Mouse (Mus musculus) liver, embryonic 13.5 days (tissue): ENCODE measurements around the gene Cdc5l. TPM values are rescaled to one million over a fixed set of nuclear protein-coding genes. Genes with fewer than 3 reads are reported as not detected.
"Not testable (repeated sequence)": the region's sequence is repeated elsewhere in the genome, so short reads cannot be mapped to it uniquely, and the experiment has no call there.

Experiments used
- ATAC-seq: fragments of 200-750 bp; cut with Nextera tagmentation; 2 replicates; pipeline ENCODE4 v1.8.0; 2017; ENCODE audit warnings: low read depth, mild to moderate bottlenecking, moderate number of reproducible peaks, moderate library complexity
- DNase-seq: peaks from one replicate; pipeline ENCODE4 v3.0.0; 2022
- H3K27ac ChIP-seq: fragments of 300-500 bp; sonication (generic); 2 replicates; pipeline ENCODE4 v1.5.1; 2015; ENCODE audit warnings: moderate library complexity, mild to moderate bottlenecking, inconsistent platforms
- H3K27me3 ChIP-seq: fragments of 300-500 bp; sonication (generic); 2 replicates; pipeline ENCODE4 v1.6.1; 2015; ENCODE audit warnings: mild to moderate bottlenecking, inconsistent platforms
- H3K36me3 ChIP-seq: fragments of 300-500 bp; sonication (generic); 2 replicates; pipeline ENCODE4 v1.6.1; 2015; ENCODE audit warnings: mild to moderate bottlenecking, inconsistent platforms
- H3K4me1 ChIP-seq: fragments of 300-500 bp; sonication (generic); replicated peaks from 2 replicates; pipeline ENCODE4 v1.6.1; 2015; ENCODE audit warnings: inconsistent platforms
- H3K4me2 ChIP-seq: fragments of 300-500 bp; sonication (generic); 2 replicates; pipeline ENCODE4 v1.6.1; 2015; ENCODE audit warnings: inconsistent platforms, mild to moderate bottlenecking, moderate library complexity
- H3K4me3 ChIP-seq: fragments of 300-500 bp; sonication (generic); replicated peaks from 2 replicates; pipeline ENCODE4 v1.5.1; 2015; ENCODE audit warnings: mild to moderate bottlenecking, inconsistent platforms
- H3K9ac ChIP-seq: fragments of 300-500 bp; sonication (generic); 2 replicates; pipeline ENCODE4 v1.6.1; 2015; ENCODE audit warnings: mild to moderate bottlenecking, inconsistent platforms
- H3K9me3 ChIP-seq: fragments of 300-500 bp; sonication (generic); replicated peaks from 2 replicates; pipeline ENCODE4 v1.6.1; 2016; ENCODE audit warnings: inconsistent platforms
- WGBS: fragments of 180-500 bp; shearing (Covaris S2); methylation state at CpG from one replicate; pipeline ENCODE4 v1.1.7; 2015; ENCODE audit not compliant: insufficient replicate concordance; 5-methylcytosine and 5-hydroxymethylcytosine counted together
- polyA plus RNA-seq: library from polyadenylated mRNA; unstranded; fragments of >200 nt; fragmentation: Nextera tagmentation; extraction: Ambion mirVana; gene quantifications from 2 replicates; pipeline ENCODE4 v1.2.1, GENCODE M21; 2015

The Cdc5l gene
- polyA plus RNA-seq, 1 experiment from 2014 or later = 36.4 TPM

DNA sequence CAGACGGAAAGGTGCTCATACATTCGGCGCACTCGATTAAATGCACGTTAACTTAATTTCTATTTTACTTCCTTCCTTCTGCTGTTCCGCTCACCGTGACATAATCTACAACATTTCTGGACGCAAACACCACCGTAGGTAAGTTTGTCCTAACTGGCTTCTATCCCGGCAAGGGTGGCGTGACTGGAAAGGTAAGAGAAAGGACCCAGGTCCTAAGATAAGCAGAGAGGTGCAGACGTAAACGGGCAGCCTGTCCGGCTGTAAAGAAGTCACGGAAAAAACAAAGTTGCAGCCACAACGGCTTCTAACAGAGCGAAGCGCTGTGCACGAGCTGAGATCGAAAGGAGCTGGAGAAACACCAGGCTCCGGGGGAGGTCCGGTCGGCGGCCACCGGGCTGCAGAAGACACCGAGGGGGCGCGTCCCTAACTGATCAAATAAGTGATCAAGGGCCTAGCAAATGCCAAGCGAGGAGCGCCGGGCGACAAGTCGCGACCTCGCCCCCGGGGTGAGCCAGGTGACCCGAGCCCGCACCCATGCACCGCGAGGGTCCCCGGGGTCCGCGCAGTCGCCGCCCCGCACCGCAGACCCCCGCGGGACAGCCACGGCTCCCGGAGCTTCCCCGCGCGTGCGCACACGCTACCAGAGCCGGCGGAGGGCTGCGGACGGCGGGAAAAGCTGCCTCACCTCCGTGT, 685 bp downstream of the Cdc5l start:
- under 1% methylated on average over 62 of the region's 62 CpGs for WGBS
- no peaks in the 10 kb centered on the region for H3K9me3 ChIP-seq
- ATAC-seq = peak; percentile 61
- peaks cover 30% of the 10 kb centered on the region for H3K4me1 ChIP-seq
- peak overlapping the region; percentile 97 for H3K27ac ChIP-seq
- peaks cover 2% of the 10 kb centered on the region; the same call in 1 of the 2 replicates for H3K36me3 ChIP-seq
- DNase-seq = no peak
- H3K4me3 ChIP-seq = peak overlapping the region; percentile 97
- H3K9ac ChIP-seq = peak overlapping the region; percentile 94
- H3K4me2 ChIP-seq = peak overlapping the region; percentile 89
- no peaks in the 10 kb centered on the region for H3K27me3 ChIP-seq

DNA sequence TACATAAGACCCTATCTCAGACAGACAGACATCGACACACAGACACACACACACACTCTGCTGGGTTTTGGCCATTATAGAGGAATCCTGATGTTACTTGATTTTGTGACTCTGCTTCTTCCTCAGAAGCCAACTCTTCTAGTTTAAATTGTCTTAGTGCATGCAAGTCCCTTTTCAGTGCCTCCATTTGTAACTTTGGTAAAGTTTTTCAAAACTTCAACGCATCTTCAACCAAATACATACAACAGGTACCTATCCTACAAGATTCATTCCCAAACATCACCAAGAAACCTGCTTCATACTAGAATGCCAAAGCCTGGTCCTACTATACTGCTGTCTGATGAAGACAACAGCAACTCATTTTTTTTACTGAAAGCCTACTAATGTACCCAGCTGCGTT, 1.5 kb downstream of the Cdc5l start:
- DNase-seq (no peak), ATAC-seq (no peak)
- 70% methylated on average over 3 of the region's 3 CpGs for WGBS
- Histone ChIP-seq H3K36me3 (peaks cover 10% of the 10 kb centered on the region), H3K27ac (no peak overlapping the region), H3K9ac (peak overlapping the region; percentile 94), H3K4me2 (peak overlapping the region; percentile 89), H3K9me3 (no peaks in the 10 kb centered on the region), H3K4me3 (peak overlapping the region; percentile 97), H3K4me1 (peaks cover 30% of the 10 kb centered on the region), H3K27me3 (no peaks in the 10 kb centered on the region)

GRCm38 (mm10) chr17:45417387-45417786, 16.1 kb downstream of the Cdc5l start:
- Histone ChIP-seq H3K4me2 (no peak overlapping the region), H3K9ac (no peak overlapping the region; the same call in 1 of the 2 replicates), H3K36me3 (peaks cover 71% of the 10 kb centered on the region), H3K4me1 (peaks cover 12% of the 10 kb centered on the region), H3K27me3 (no peaks in the 10 kb centered on the region), H3K9me3 (no peaks in the 10 kb centered on the region), H3K4me3 (no peak overlapping the region), H3K27ac (no peak overlapping the region)
- WGBS = 33% methylated on average over 2 of the region's 2 CpGs
- ATAC-seq (peak; percentile 73), DNase-seq (peak; percentile 26)

DNA sequence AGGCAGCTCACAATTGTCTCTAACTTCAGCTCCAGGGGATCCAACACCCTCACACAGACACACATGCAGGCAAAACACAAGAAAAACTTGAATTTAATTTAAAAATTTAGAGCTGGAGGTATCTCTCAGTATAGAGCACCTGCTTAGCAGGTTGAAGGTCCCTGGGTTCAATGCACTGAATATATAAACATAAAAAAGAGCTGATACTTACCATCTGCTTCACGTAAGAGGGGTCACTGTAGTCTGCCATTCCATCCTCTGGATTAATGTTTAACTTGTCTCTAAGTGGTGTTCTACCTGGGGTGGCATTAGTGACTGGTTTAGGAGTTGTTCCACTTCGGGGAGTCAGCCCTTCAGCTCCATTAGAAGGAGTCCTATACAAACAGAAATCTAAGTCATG, 21.9 kb downstream of the Cdc5l start:
- peaks cover 87% of the 10 kb centered on the region for H3K36me3 ChIP-seq
- H3K4me3 ChIP-seq, H3K27me3 ChIP-seq, H3K4me1 ChIP-seq, H3K9me3 ChIP-seq, ATAC-seq, DNase-seq, H3K27ac ChIP-seq, H3K9ac ChIP-seq, H3K4me2 ChIP-seq: not testable (repeated sequence)
- WGBS = 76% methylated on average over 2 of the region's 2 CpGs

DNA sequence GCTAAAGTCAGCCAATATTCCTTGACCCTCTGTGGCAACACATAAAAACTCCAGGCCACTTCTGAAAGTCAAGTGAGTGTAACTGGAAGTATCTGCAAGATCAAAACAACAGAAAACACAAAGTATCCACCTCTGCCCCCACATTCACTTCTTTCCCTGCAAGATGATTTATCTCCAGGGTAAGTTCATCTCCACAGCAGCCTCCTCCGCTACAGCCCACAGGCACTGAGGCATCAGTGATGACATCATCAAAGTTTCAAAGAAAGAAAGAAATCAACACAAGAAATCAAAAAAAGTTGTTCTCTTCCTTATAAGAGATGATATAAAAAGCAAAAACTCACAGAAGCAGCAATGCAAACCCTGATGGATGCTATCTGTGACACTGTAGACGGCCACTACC, 24.8 kb downstream of the Cdc5l start:
- Histone ChIP-seq H3K4me2 (no peak overlapping the region), H3K9ac (no peak overlapping the region), H3K27ac (no peak overlapping the region), H3K36me3 (peaks cover 83% of the 10 kb centered on the region), H3K4me1 (no peaks in the 10 kb centered on the region), H3K9me3 (no peaks in the 10 kb centered on the region), H3K27me3 (no peaks in the 10 kb centered on the region), H3K4me3 (no peak overlapping the region)
- DNase-seq = no peak
- WGBS = 87% methylated on average over 2 of the region's 2 CpGs
- no peak for ATAC-seq

DNA sequence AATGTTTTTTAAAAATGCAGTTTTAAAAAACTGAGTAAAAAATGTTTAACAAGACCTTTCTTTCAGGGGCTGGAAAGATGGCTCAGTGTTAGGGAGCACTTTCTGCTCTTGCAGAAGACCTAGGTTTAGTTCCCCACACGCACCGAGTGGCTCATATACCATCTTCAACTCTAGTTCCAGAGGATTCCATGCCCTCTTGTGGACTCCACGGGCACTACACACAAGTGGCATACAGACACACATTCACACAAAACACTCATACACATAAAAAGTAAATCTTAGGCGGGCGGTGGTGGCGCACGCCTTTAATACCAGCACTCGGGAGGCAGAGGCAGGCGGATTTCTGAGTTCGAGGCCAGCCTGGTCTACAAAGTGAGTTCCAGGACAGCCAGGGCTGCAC, 27.3 kb downstream of the Cdc5l start:
- DNase-seq (no peak), ATAC-seq (no peak)
- H3K9ac ChIP-seq = no peak overlapping the region
- no peak overlapping the region for H3K27ac ChIP-seq
- no peak overlapping the region for H3K4me3 ChIP-seq
- no peak overlapping the region for H3K4me2 ChIP-seq
- no peaks in the 10 kb centered on the region for H3K4me1 ChIP-seq
- peaks cover 73% of the 10 kb centered on the region for H3K36me3 ChIP-seq
- H3K27me3 ChIP-seq = no peaks in the 10 kb centered on the region
- 90% methylated on average over 10 of the region's 10 CpGs for WGBS
- no peaks in the 10 kb centered on the region for H3K9me3 ChIP-seq

DNA sequence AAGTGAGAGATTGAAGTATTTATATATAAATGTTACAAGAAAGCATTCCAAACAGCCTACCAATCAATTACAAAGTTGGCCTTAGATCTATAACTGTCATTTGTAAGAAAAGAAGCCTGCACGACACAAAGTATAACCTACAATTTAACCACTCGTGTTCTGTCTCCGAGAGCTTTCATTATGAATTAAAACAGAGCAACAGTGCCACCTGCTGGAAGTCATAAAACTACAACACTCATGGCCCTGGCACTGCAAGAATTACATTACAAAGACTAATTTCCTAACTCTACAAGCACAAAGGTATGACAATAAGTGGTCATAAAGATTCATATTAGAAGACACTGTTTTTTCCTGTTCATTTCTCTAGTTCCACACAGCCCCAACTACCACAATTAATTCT, 30.3 kb downstream of the Cdc5l start:
- Histone ChIP-seq H3K4me3 (no peak overlapping the region), H3K9ac (no peak overlapping the region), H3K4me2 (no peak overlapping the region), H3K9me3 (no peaks in the 10 kb centered on the region), H3K4me1 (no peaks in the 10 kb centered on the region), H3K27me3 (no peaks in the 10 kb centered on the region), H3K36me3 (peaks cover 65% of the 10 kb centered on the region), H3K27ac (no peak overlapping the region)
- 32% methylated on average over 3 of the region's 3 CpGs for whole genome bisulfite sequencing
- ATAC-seq = no peak
- DNase-seq = no peak

DNA sequence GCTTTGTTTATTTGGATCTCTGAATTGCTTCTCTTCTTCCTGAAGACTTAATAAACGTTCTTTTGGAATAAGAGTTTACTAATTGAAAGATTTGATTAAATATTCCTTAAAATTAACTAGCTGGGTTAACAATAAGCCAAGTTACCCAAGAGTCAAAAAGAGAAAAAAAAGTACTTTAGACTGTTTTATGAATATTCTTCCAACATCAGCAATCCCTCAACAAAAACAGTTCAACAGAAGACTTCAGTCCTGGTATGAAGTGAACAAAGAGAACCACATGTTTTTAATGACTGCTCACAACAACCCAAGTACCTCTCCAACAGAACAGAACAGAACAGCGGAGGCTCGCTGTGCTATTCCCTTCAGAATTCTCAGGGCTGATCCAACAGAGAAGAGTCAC, 30.9 kb downstream of the Cdc5l start:
- Histone ChIP-seq H3K4me2 (no peak overlapping the region), H3K4me3 (no peak overlapping the region), H3K4me1 (no peaks in the 10 kb centered on the region), H3K27me3 (no peaks in the 10 kb centered on the region), H3K9ac (no peak overlapping the region), H3K27ac (no peak overlapping the region), H3K9me3 (no peaks in the 10 kb centered on the region), H3K36me3 (peaks cover 67% of the 10 kb centered on the region)
- no peak for DNase-seq
- 72% methylated on average over 3 of the region's 3 CpGs for WGBS
- no peak for ATAC-seq

- 90% methylated on average over 1 of the region's 1 CpGs for WGBS
- H3K36me3 ChIP-seq = peaks cover 66% of the 10 kb centered on the region
- ATAC-seq = no peak
- no peak overlapping the region for H3K27ac ChIP-seq
- H3K4me3 ChIP-seq = no peak overlapping the region
- no peak overlapping the region for H3K9ac ChIP-seq
- H3K9me3 ChIP-seq = no peaks in the 10 kb centered on the region
- DNase-seq = no peak
- H3K4me1 ChIP-seq = no peaks in the 10 kb centered on the region
- H3K27me3 ChIP-seq = no peaks in the 10 kb centered on the region
- no peak overlapping the region for H3K4me2 ChIP-seq
Measured at GRCm38 (mm10) chr17:45402126-45402525, 31.4 kb downstream of the Cdc5l start.

DNA sequence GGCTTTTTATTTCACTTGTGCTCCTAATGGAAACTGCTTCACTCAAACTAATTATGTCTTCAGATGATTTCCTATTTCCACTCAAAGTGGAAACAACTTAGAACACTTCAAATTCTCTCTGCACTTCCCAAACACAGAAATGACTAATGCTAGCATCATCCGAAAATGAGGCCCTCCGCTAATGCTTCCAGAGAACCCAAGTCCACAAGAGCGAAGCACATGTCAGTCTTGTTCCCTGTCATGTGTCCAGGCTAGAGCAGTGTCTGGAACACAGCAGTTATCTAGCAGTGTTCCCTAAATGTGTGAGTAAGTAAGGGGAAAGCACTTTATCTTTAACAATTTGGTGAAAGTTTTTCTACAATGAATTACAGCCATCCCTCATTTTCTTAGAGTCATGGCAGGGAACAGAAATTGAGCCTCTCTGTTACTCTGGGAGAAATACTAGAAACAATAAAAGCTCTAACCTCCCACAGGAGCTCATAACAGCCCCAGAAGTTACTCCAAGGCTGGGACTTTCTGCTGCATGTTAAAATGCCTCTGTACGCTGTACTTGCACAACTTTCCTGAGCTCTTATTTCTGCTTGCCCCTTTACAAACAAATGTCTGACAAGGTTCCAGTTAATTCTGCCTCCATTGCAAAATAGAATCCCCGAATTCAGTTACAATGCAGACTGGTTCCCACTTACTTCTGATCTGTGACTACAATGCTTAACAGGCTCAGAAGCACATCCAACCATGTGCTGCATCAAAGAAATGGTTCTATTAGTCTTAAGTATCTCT, 32.2 kb downstream of the Cdc5l start:
- Histone ChIP-seq H3K36me3 (peaks cover 58% of the 10 kb centered on the region), H3K4me1 (no peaks in the 10 kb centered on the region), H3K27me3 (no peaks in the 10 kb centered on the region), H3K9me3 (no peaks in the 10 kb centered on the region), H3K4me2 (no peak overlapping the region), H3K9ac (no peak overlapping the region), H3K4me3 (no peak overlapping the region), H3K27ac (no peak overlapping the region)
- DNase-seq (no peak), ATAC-seq (no peak)
- WGBS = 87% methylated on average over 5 of the region's 5 CpGs

- no peak for ATAC-seq
- 86% methylated on average over 2 of the region's 2 CpGs for WGBS
Measured at GRCm38 (mm10) chr17:45398021-45398420, 35.5 kb downstream of the Cdc5l start.

DNA sequence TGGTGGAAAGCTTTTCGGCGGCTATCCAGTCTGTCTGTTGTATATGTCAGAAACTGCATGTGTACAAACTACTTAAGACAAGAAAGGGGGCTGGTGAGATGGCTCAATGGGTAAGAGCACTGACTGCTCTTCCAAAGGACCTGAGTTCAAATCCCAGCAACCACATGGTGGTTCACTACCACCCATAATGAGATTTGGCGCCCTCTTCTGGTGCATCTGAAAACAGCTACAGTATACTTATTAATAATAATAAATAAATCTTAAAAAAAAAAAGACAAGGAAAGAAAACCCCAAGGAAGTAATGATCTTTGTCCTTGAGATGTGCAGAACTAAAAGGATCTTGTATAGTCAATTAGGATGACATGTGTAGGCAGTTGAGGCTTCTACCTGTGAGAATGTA, 36.0 kb downstream of the Cdc5l start:
- H3K9me3 ChIP-seq = no peaks in the 10 kb centered on the region
- DNase-seq (no peak), ATAC-seq (no peak)
- H3K9ac ChIP-seq = no peak overlapping the region
- H3K27me3 ChIP-seq = no peaks in the 10 kb centered on the region
- H3K4me2 ChIP-seq = no peak overlapping the region
- 64% methylated on average over 3 of the region's 3 CpGs for WGBS
- H3K4me3 ChIP-seq = no peak overlapping the region
- H3K36me3 ChIP-seq = peaks cover 59% of the 10 kb centered on the region
- no peaks in the 10 kb centered on the region for H3K4me1 ChIP-seq
- no peak overlapping the region for H3K27ac ChIP-seq

More at GRCm38 (mm10) chr17:45398021-45398420, 35.5 kb downstream of the Cdc5l start:
- Histone ChIP-seq H3K4me1 (no peaks in the 10 kb centered on the region), H3K27me3 (no peaks in the 10 kb centered on the region), H3K9me3 (no peaks in the 10 kb centered on the region), H3K4me2 (no peak overlapping the region), H3K36me3 (peaks cover 58% of the 10 kb centered on the region), H3K4me3 (no peak overlapping the region), H3K27ac (no peak overlapping the region), H3K9ac (no peak overlapping the region)
- DNase-seq = no peak
